8 mouse cellular contexts compared by ENCODE assay signal in genomic region chr9:82814536-82814935, GRCm38 (mm10). TPM values are rescaled to one million over a fixed set of nuclear protein-coding genes. Genes with fewer than 3 reads are reported as not detected.
DNase-seq lines count a peak whose midpoint lies in the region; ATAC-seq and TF ChIP-seq lines count a peak whose summit lies in the region.

No protein-coding gene starts in this region.

- H3K4me1 ChIP-seq in hindbrain, embryonic 14.5 days (replicated peaks; ENCODE audit: control insufficient read depth, insufficient read depth, low read length): no peaks in the 10 kb centered on the region
- no peaks in the 10 kb centered on the region for H3K4me1 ChIP-seq in hindbrain, embryonic 12.5 days
- H3K4me1 ChIP-seq in neural tube, embryonic 11.5 days (ENCODE audit: control insufficient read depth, insufficient read depth, low read length): no peaks in the 10 kb centered on the region
- H3K4me1 ChIP-seq in forebrain, embryonic 15.5 days: no peaks in the 10 kb centered on the region
- no peaks in the 10 kb centered on the region for H3K4me1 ChIP-seq in stomach, postnatal 0 days (replicated peaks; ENCODE audit: control insufficient read depth, insufficient read depth)

- H3K27ac ChIP-seq in hindbrain, embryonic 14.5 days: no peak overlapping the region
- no peak overlapping the region for H3K27ac ChIP-seq in hindbrain, embryonic 12.5 days
- no peak overlapping the region for H3K27ac ChIP-seq in neural tube, embryonic 11.5 days (ENCODE audit: low read depth, low read length)
- no peak overlapping the region for H3K27ac ChIP-seq in forebrain, embryonic 15.5 days (replicated peaks)
- no peak overlapping the region for H3K27ac ChIP-seq in stomach, postnatal 0 days (replicated peaks)

- H3K4me2 ChIP-seq in hindbrain, embryonic 14.5 days (replicated peaks): no peak overlapping the region
- H3K4me2 ChIP-seq in hindbrain, embryonic 12.5 days (replicated peaks): no peak overlapping the region
- no peak overlapping the region for H3K4me2 ChIP-seq in neural tube, embryonic 11.5 days (ENCODE audit: low read depth)
- H3K4me2 ChIP-seq in forebrain, embryonic 15.5 days (replicated peaks): no peak overlapping the region
- H3K4me2 ChIP-seq in stomach, postnatal 0 days (replicated peaks; ENCODE audit: low read depth): no peak overlapping the region

- H3K36me3 ChIP-seq in hindbrain, embryonic 14.5 days (replicated peaks; ENCODE audit: control insufficient read depth, insufficient read depth): no peaks in the 10 kb centered on the region
- H3K36me3 ChIP-seq in hindbrain, embryonic 12.5 days: no peaks in the 10 kb centered on the region
- no peaks in the 10 kb centered on the region for H3K36me3 ChIP-seq in neural tube, embryonic 11.5 days (ENCODE audit: control insufficient read depth, insufficient read depth, low read length)
- no peaks in the 10 kb centered on the region for H3K36me3 ChIP-seq in forebrain, embryonic 15.5 days
- no peaks in the 10 kb centered on the region for H3K36me3 ChIP-seq in stomach, postnatal 0 days (ENCODE audit: control insufficient read depth, insufficient read depth, low read length)

- DNase-seq in hindbrain, embryonic 14.5 days (ENCODE audit: low spot score): peak; percentile 61
- DNase-seq in neural tube, embryonic 11.5 days (ENCODE audit: low spot score): no peak
- DNase-seq in neural tube, embryonic 10.5 days (ENCODE audit: extremely low spot score, low spot score): no peak
- DNase-seq in stomach, postnatal 0 days (ENCODE audit: low spot score): no peak
- DNase-seq in testis, postnatal 10 days (ENCODE audit: low spot score): no peak
- no peak for DNase-seq in heart, adult 18-20 months

- peak; percentile 74; the same call in 1 of the 2 replicates for ATAC-seq in hindbrain, embryonic 14.5 days (ENCODE audit: low FRiP score)
- no peak for ATAC-seq in hindbrain, embryonic 12.5 days (ENCODE audit: low FRiP score)
- peak; percentile 55; the same call in 1 of the 2 replicates for ATAC-seq in neural tube, embryonic 11.5 days (ENCODE audit: insufficient read depth, low FRiP score, low TSS enrichment)
- ATAC-seq in forebrain, embryonic 15.5 days (replicated peaks): 0 out of 2 replicates have a peak, but pooled peaks have one; percentile 63
- ATAC-seq in stomach, postnatal 0 days (ENCODE audit: low FRiP score, low TSS enrichment): no peak

- no peaks in the 10 kb centered on the region for H3K9me3 ChIP-seq in hindbrain, embryonic 14.5 days (ENCODE audit: control insufficient read depth, low read length)
- no peaks in the 10 kb centered on the region for H3K9me3 ChIP-seq in hindbrain, embryonic 12.5 days (replicated peaks)
- no peaks in the 10 kb centered on the region for H3K9me3 ChIP-seq in neural tube, embryonic 11.5 days (ENCODE audit: control insufficient read depth, low read length)
- no peaks in the 10 kb centered on the region for H3K9me3 ChIP-seq in forebrain, embryonic 15.5 days
- H3K9me3 ChIP-seq in stomach, postnatal 0 days (ENCODE audit: control insufficient read depth, low read length): no peaks in the 10 kb centered on the region

- WGBS in hindbrain, embryonic 14.5 days: 58% methylated on average over 3 of the region's 3 CpGs
- WGBS in hindbrain, embryonic 12.5 days: 58% methylated on average over 3 of the region's 3 CpGs
- WGBS in neural tube, embryonic 11.5 days: 74% methylated on average over 3 of the region's 3 CpGs
- 55% methylated on average over 3 of the region's 3 CpGs for WGBS in forebrain, embryonic 15.5 days
- WGBS in stomach, postnatal 0 days: 53% methylated on average over 3 of the region's 3 CpGs

- H3K27me3 ChIP-seq in hindbrain, embryonic 14.5 days (ENCODE audit: control insufficient read depth, insufficient read depth, low read length): no peaks in the 10 kb centered on the region
- H3K27me3 ChIP-seq in hindbrain, embryonic 12.5 days: no peaks in the 10 kb centered on the region
- no peaks in the 10 kb centered on the region for H3K27me3 ChIP-seq in neural tube, embryonic 11.5 days (ENCODE audit: control insufficient read depth, insufficient read depth, low read length)
- no peaks in the 10 kb centered on the region for H3K27me3 ChIP-seq in forebrain, embryonic 15.5 days
- no peaks in the 10 kb centered on the region for H3K27me3 ChIP-seq in stomach, postnatal 0 days (ENCODE audit: control insufficient read depth, insufficient read depth, low read length)

- no peak overlapping the region for H3K4me3 ChIP-seq in hindbrain, embryonic 14.5 days (replicated peaks; ENCODE audit: low read length)
- no peak overlapping the region for H3K4me3 ChIP-seq in hindbrain, embryonic 12.5 days
- H3K4me3 ChIP-seq in neural tube, embryonic 11.5 days (ENCODE audit: low read depth, low read length): no peak overlapping the region
- H3K4me3 ChIP-seq in forebrain, embryonic 15.5 days: no peak overlapping the region
- no peak overlapping the region for H3K4me3 ChIP-seq in stomach, postnatal 0 days (ENCODE audit: low read depth, low read length)

- H3K9ac ChIP-seq in hindbrain, embryonic 14.5 days: no peak overlapping the region
- no peak overlapping the region for H3K9ac ChIP-seq in hindbrain, embryonic 12.5 days
- H3K9ac ChIP-seq in neural tube, embryonic 11.5 days (ENCODE audit: low read length): no peak overlapping the region
- no peak overlapping the region for H3K9ac ChIP-seq in forebrain, embryonic 15.5 days (replicated peaks)
- no peak overlapping the region for H3K9ac ChIP-seq in stomach, postnatal 0 days (ENCODE audit: low read length)

- TF ChIP-seq CTCF in stomach, postnatal 0 days (IDR thresholded peaks at IDR 0.05; ENCODE audit: low read depth): peak; percentile 69

- TF ChIP-seq EP300 in stomach, postnatal 0 days (optimal IDR thresholded peaks at IDR 0.05): no peak

RNA-seq across cellular contexts. Expression of gene Irak1bp1, which starts 14.8 kb away (rescaled TPM):
- polyA plus RNA-seq in hindbrain, embryonic 14.5 days (2014; fragmentation: Nextera tagmentation; extraction: Ambion mirVana): 38.3 and 41.7 TPM in 2 replicates
- polyA plus RNA-seq in hindbrain, embryonic 12.5 days (2016; fragmentation: Nextera tagmentation; extraction: Ambion mirVana): 26.7 and 30.8 TPM in 2 replicates
- polyA plus RNA-seq in neural tube, embryonic 11.5 days (2014; fragmentation: Nextera tagmentation; extraction: Ambion mirVana): 27.9 and 28.2 TPM in 2 replicates
- polyA plus RNA-seq in forebrain, embryonic 15.5 days (2015; fragmentation: Nextera tagmentation; extraction: Ambion mirVana): 37.3 and 38.6 TPM in 2 replicates
- 12.5 and 13.0 TPM in 2 replicates for polyA plus RNA-seq in stomach, postnatal 0 days (2015; fragmentation: Nextera tagmentation; extraction: Ambion mirVana)
- total RNA-seq in heart, adult 18-20 months (2021): 1 to 10 TPM; 2.0 to 2.3 TPM

Comparison
In these comparisons a context has a peak if more than half of its experiments do, and no peak if none do; other contexts are left out.
1. ATAC-seq: peak in hindbrain, embryonic 14.5 days (single experiment), neural tube, embryonic 11.5 days (single experiment) and forebrain, embryonic 15.5 days (single experiment); none in hindbrain, embryonic 12.5 days (single experiment) and stomach, postnatal 0 days (single experiment).